Comparison of ENCODE assay signal across 19 mouse cellular contexts in the genomic region with DNA sequence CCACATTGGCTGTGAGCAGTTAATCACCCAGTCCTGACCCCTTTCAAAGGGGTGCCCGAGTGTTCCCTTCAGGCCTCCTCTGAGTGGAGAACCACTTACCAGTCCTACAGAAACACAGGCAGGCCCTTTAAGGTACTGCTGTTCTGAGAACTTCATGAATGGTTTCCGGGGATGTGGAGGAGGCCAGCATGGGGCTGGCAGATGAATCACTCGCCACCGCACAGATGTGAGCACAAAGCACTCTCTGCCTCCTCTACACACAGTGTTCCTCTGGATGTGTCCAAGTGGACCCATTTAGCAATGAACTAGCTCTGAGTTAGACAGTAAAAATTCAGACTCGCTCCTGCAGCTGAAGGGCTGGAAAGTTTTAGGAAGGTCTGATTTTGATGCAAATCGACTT.
A peak's percentile ranks its signal among the peaks of the same experiment; 100 is the strongest.
DNase-seq lines count a peak whose midpoint lies in the region; ATAC-seq lines count a peak whose summit lies in the region.
"Had no signal": no experiment of that assay in that cellular context is flagged by ENCODE, and none has a peak within 500 bp of the region (broad histone marks: within the 10 kb centered on the region; RNA-seq: fewer than 3 reads in every experiment).

No protein-coding gene starts in this region.

- no peaks in the 10 kb centered on the region for H3K36me3 ChIP-seq in forebrain, embryonic 11.5 days (ENCODE audit: control insufficient read depth, insufficient read depth, low read length)
- H3K36me3 ChIP-seq in forebrain, embryonic 14.5 days (ENCODE audit: control insufficient read depth, insufficient read depth, low read length): no peaks in the 10 kb centered on the region
- H3K36me3 ChIP-seq: heart, embryonic 13.5 days; neural tube, embryonic 12.5 days; stomach, embryonic 15.5 days had no signal

- ATAC-seq in forebrain, embryonic 11.5 days (replicated peaks; ENCODE audit: low FRiP score): 0 out of 2 replicates have a peak, but pooled peaks have one; percentile 18
- no peak for ATAC-seq in forebrain, embryonic 14.5 days
- ATAC-seq in frontal cortex, adult (ENCODE audit: low TSS enrichment): peak; percentile 95
- no peak for ATAC-seq in activated CD4-positive, CD25-positive, alpha-beta regulatory T cell, adult 4 months
- ATAC-seq: hindbrain, postnatal 0 days; liver, postnatal 0 days had no signal

- no peak overlapping the region for H3K4me2 ChIP-seq in forebrain, embryonic 11.5 days (ENCODE audit: low read depth, low read length, severe bottlenecking)
- H3K4me2 ChIP-seq in forebrain, embryonic 14.5 days (ENCODE audit: low read length): no peak overlapping the region
- H3K4me2 ChIP-seq: heart, embryonic 13.5 days; neural tube, embryonic 12.5 days; stomach, embryonic 15.5 days had no signal

- H3K27me3 ChIP-seq in forebrain, embryonic 11.5 days (ENCODE audit: control insufficient read depth, insufficient read depth, low read length): no peaks in the 10 kb centered on the region
- no peaks in the 10 kb centered on the region for H3K27me3 ChIP-seq in forebrain, embryonic 14.5 days (replicated peaks; ENCODE audit: control insufficient read depth, insufficient read depth, low read length)
- H3K27me3 ChIP-seq: heart, embryonic 13.5 days; neural tube, embryonic 12.5 days; stomach, embryonic 15.5 days had no signal

- intact Hi-C loops in left cerebral cortex, postnatal 4 days (cut with DNase I): no loop called here

- H3K4me3 ChIP-seq in forebrain, embryonic 11.5 days (ENCODE audit: low read depth, low read length): no peak overlapping the region
- H3K4me3 ChIP-seq in forebrain, embryonic 14.5 days (ENCODE audit: low read depth, low read length): no peak overlapping the region
- H3K4me3 ChIP-seq: heart, embryonic 13.5 days; neural tube, embryonic 12.5 days; stomach, embryonic 15.5 days had no signal

- no peak for DNase-seq in forebrain, embryonic 11.5 days (ENCODE audit: low spot score)
- no peak for DNase-seq in forebrain, embryonic 14.5 days (ENCODE audit: low spot score)
- peak; percentile 57 to 80 for DNase-seq in left cerebral cortex, adult 18-20 months (ENCODE audit: low spot score in 2 of 2)
- no peak for DNase-seq in left cerebral cortex, postnatal 4 days
- peak; percentile 50 for DNase-seq in 3T3-L1 (ENCODE audit: low read depth, low spot score)
- no peak for DNase-seq in testis, postnatal 14 days (ENCODE audit: low spot score)
- DNase-seq: adrenal gland, postnatal 14 days; cerebellum, adult 9-10 months; heart, postnatal 36 days; kidney, adult 11 months; kidney, postnatal 14 days; liver; liver, postnatal 0 days had no signal

- no peak overlapping the region for H3K27ac ChIP-seq in forebrain, embryonic 11.5 days (ENCODE audit: low read depth, low read length)
- H3K27ac ChIP-seq in forebrain, embryonic 14.5 days (ENCODE audit: low read depth, low read length): no peak overlapping the region
- H3K27ac ChIP-seq: heart, embryonic 13.5 days; hindbrain, postnatal 0 days; neural tube, embryonic 12.5 days; stomach, embryonic 15.5 days had no signal

- WGBS in forebrain, embryonic 11.5 days: 37% methylated on average over 6 of the region's 6 CpGs
- 29% methylated on average over 6 of the region's 6 CpGs for WGBS in forebrain, embryonic 14.5 days

- no peaks in the 10 kb centered on the region; the same call in 1 of the 2 replicates for H3K9me3 ChIP-seq in forebrain, embryonic 11.5 days (ENCODE audit: control insufficient read depth, low read length)
- H3K9me3 ChIP-seq in forebrain, embryonic 14.5 days (replicated peaks; ENCODE audit: control insufficient read depth, low read length): no peaks in the 10 kb centered on the region
- H3K9me3 ChIP-seq: neural tube, embryonic 12.5 days; stomach, embryonic 15.5 days had no signal

- H3K4me1 ChIP-seq in forebrain, embryonic 11.5 days (replicated peaks; ENCODE audit: control insufficient read depth, insufficient read depth, low read length): no peaks in the 10 kb centered on the region; the same call in 1 of the 2 replicates
- 0 out of 2 replicates have a peak, but pooled peaks cover 3% of the 10 kb centered on the region for H3K4me1 ChIP-seq in forebrain, embryonic 14.5 days (ENCODE audit: control insufficient read depth, insufficient read depth, low read length)
- H3K4me1 ChIP-seq: heart, embryonic 13.5 days; stomach, embryonic 15.5 days had no signal

- H3K9ac ChIP-seq in forebrain, embryonic 11.5 days (ENCODE audit: low read length): no peak overlapping the region; the same call in 1 of the 2 replicates
- H3K9ac ChIP-seq in forebrain, embryonic 14.5 days (ENCODE audit: low read length): no peak overlapping the region
- H3K9ac ChIP-seq: heart, embryonic 13.5 days; liver, postnatal 0 days; neural tube, embryonic 12.5 days; stomach, embryonic 15.5 days had no signal

Comparison
In these comparisons a context has a peak if more than half of its experiments do, and no peak if none do; other contexts are left out.
1. ATAC-seq: peak in forebrain, embryonic 11.5 days (single experiment) and frontal cortex, adult (single experiment); none in forebrain, embryonic 14.5 days (single experiment) and activated CD4-positive, CD25-positive, alpha-beta regulatory T cell, adult 4 months (single experiment).
2. DNase-seq: peak in left cerebral cortex, adult 18-20 months (2 of 2) and 3T3-L1 (single experiment); none in forebrain, embryonic 11.5 days (single experiment), forebrain, embryonic 14.5 days (single experiment), left cerebral cortex, postnatal 4 days (single experiment) and testis, postnatal 14 days (single experiment).